Mouse (Mus musculus) forebrain, embryonic 13.5 days (tissue): ENCODE data around the gene Col4a6. TPM values are rescaled to one million over a fixed set of nuclear protein-coding genes. Genes with fewer than 3 reads are reported as not detected.

Source experiments
- ATAC-seq: fragments of 200-750 bp; cut with Nextera tagmentation; 2 replicates; pipeline ENCODE4 v1.8.0; 2017
- H3K27ac ChIP-seq: fragments of 300-500 bp; sonication (generic); 2 replicates; pipeline ENCODE4 v1.5.1; 2015; ENCODE audit warnings: inconsistent platforms, mild to moderate bottlenecking, moderate library complexity
- H3K27me3 ChIP-seq: fragments of 300-500 bp; sonication (generic); 2 replicates; pipeline ENCODE4 v1.6.1; 2015; ENCODE audit warnings: mild to moderate bottlenecking, inconsistent platforms
- H3K36me3 ChIP-seq: fragments of 300-500 bp; sonication (generic); 2 replicates; pipeline ENCODE4 v1.6.1; 2015; ENCODE audit warnings: mild to moderate bottlenecking, inconsistent platforms; ENCODE audit not compliant: poor library complexity, severe bottlenecking
- H3K4me1 ChIP-seq: fragments of 300-500 bp; sonication (generic); 2 replicates; pipeline ENCODE4 v1.6.1; 2015; ENCODE audit warnings: inconsistent platforms
- H3K4me2 ChIP-seq: fragments of 300-500 bp; sonication (generic); 2 replicates; pipeline ENCODE4 v1.6.1; 2015; ENCODE audit warnings: inconsistent platforms, mild to moderate bottlenecking, moderate library complexity
- H3K4me3 ChIP-seq: fragments of 300-500 bp; sonication (generic); 2 replicates; pipeline ENCODE4 v1.5.1; 2015; ENCODE audit warnings: mild to moderate bottlenecking, inconsistent platforms
- H3K9ac ChIP-seq: fragments of 300-500 bp; sonication (generic); 2 replicates; pipeline ENCODE4 v1.6.1; 2015; ENCODE audit warnings: mild to moderate bottlenecking, inconsistent platforms
- H3K9me3 ChIP-seq: fragments of 300-500 bp; sonication (generic); replicated peaks from 2 replicates; pipeline ENCODE4 v1.6.1; 2016; ENCODE audit warnings: inconsistent platforms
- WGBS: fragments of 180-500 bp; shearing (Covaris S2); methylation state at CpG from one replicate; pipeline ENCODE4 v1.1.7; 2015; 5-methylcytosine and 5-hydroxymethylcytosine counted together
- polyA plus RNA-seq: library from polyadenylated mRNA; unstranded; fragments of >200 nt; fragmentation: Nextera tagmentation; extraction: Ambion mirVana; gene quantifications from 2 replicates; pipeline ENCODE4 v1.2.1, GENCODE M21; 2015

Gene Col4a6
- polyA plus RNA-seq, 1 experiment from 2014 or later: 0.92 TPM

GRCm38 (mm10) chrX:141236564-141237333, 237.1 kb downstream of the Col4a6 start:
- Histone ChIP-seq H3K4me1 (no peaks in the 10 kb centered on the region), H3K9me3 (no peaks in the 10 kb centered on the region), H3K4me2 (no peak overlapping the region), H3K36me3 (no peaks in the 10 kb centered on the region), H3K27me3 (0 out of 2 replicates have a peak, but pooled peaks cover 2% of the 10 kb centered on the region), H3K27ac (no peak overlapping the region), H3K4me3 (no peak overlapping the region), H3K9ac (no peak overlapping the region)
- 0 out of 2 replicates have a peak, but pooled peaks have one; percentile 30 for ATAC-seq
- 69% methylated on average over 2 of the region's 2 CpGs for WGBS

DNA sequence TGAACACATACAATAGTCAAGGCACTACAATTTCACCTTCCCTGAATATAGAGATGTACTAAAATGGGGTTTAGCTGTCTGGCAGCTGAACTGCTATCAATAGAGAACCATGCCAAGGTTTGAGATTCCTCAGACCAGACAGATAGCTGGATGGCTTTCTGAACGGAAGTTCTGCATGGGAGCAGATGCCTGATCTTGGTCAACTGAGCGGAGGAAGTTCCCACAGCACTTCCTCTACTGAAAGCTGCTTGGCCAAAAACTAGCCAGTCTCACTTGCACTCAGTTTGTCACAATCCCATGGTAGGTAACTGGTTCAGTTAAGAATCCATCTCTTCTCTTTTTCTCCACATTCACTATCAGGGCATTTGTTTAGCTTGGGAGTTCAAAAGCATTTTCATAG, 245.7 kb downstream of the Col4a6 start:
- Histone ChIP-seq H3K4me1 (no peaks in the 10 kb centered on the region), H3K27ac (no peak overlapping the region), H3K4me2 (no peak overlapping the region), H3K27me3 (peaks cover 15% of the 10 kb centered on the region; the same call in 1 of the 2 replicates), H3K36me3 (no peaks in the 10 kb centered on the region), H3K4me3 (no peak overlapping the region), H3K9me3 (no peaks in the 10 kb centered on the region), H3K9ac (no peak overlapping the region)
- no peak for ATAC-seq
- WGBS: 96% methylated on average over 2 of the region's 2 CpGs

DNA sequence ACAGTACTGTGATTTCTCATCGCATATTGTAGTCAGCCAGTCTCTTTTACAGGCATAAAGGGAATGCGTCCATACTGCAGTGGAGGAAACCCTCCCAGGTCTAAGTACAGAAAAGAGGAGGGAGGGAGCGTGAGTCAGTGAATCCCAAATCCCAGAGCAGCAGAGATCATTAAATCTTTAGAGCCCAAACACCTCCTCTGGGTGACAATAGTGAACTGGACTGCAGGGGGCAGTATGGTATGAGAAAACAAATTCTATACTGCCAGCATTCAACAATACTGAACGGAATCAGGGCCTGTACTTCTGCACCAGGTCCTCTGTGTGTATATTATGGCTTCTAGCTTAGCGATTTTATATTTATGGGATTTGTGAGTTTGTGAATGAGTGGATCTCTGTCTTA, 261.1 kb downstream of the Col4a6 start:
- 24% methylated on average over 5 of the region's 5 CpGs for WGBS
- no peak overlapping the region for H3K9ac ChIP-seq
- H3K4me3 ChIP-seq: no peak overlapping the region
- no peaks in the 10 kb centered on the region for H3K4me1 ChIP-seq
- no peaks in the 10 kb centered on the region for H3K36me3 ChIP-seq
- peak; percentile 69; the same call in 1 of the 2 replicates for ATAC-seq
- H3K4me2 ChIP-seq: no peak overlapping the region
- H3K9me3 ChIP-seq: no peaks in the 10 kb centered on the region
- H3K27me3 ChIP-seq: peaks cover 18% of the 10 kb centered on the region; the same call in 1 of the 2 replicates
- no peak overlapping the region for H3K27ac ChIP-seq

GRCm38 (mm10) chrX:141198993-141199392, 274.9 kb downstream of the Col4a6 start:
- no peak overlapping the region for H3K4me2 ChIP-seq
- 77% methylated on average over 3 of the region's 3 CpGs for WGBS
- H3K27ac ChIP-seq: no peak overlapping the region
- no peaks in the 10 kb centered on the region for H3K4me1 ChIP-seq
- H3K9me3 ChIP-seq: no peaks in the 10 kb centered on the region
- no peaks in the 10 kb centered on the region for H3K36me3 ChIP-seq
- peaks cover 26% of the 10 kb centered on the region; the same call in 1 of the 2 replicates for H3K27me3 ChIP-seq
- H3K4me3 ChIP-seq: no peak overlapping the region
- no peak for ATAC-seq
- no peak overlapping the region for H3K9ac ChIP-seq

GRCm38 (mm10) chrX:141195036-141195435, 278.8 kb downstream of the Col4a6 start:
- H3K9me3 ChIP-seq: no peaks in the 10 kb centered on the region
- H3K4me1 ChIP-seq: no peaks in the 10 kb centered on the region
- no peak overlapping the region for H3K27ac ChIP-seq
- H3K9ac ChIP-seq: no peak overlapping the region
- no peaks in the 10 kb centered on the region for H3K36me3 ChIP-seq
- no peak overlapping the region for H3K4me2 ChIP-seq
- H3K4me3 ChIP-seq: no peak overlapping the region
- no peak for ATAC-seq
- peaks cover 50% of the 10 kb centered on the region for H3K27me3 ChIP-seq

- no peak overlapping the region for H3K9ac ChIP-seq
- H3K9me3 ChIP-seq: no peaks in the 10 kb centered on the region
- no peaks in the 10 kb centered on the region for H3K4me1 ChIP-seq
- H3K27ac ChIP-seq: no peak overlapping the region
- WGBS: 32% methylated on average over 7 of the region's 7 CpGs
- ATAC-seq: no peak
- H3K36me3 ChIP-seq: no peaks in the 10 kb centered on the region
- no peak overlapping the region for H3K4me2 ChIP-seq
- H3K27me3 ChIP-seq: peaks cover 11% of the 10 kb centered on the region
- no peak overlapping the region for H3K4me3 ChIP-seq
Observed at GRCm38 (mm10) chrX:141175353-141175752, 298.5 kb downstream of the Col4a6 start.

- ATAC-seq: no peak
- H3K27me3 ChIP-seq: peaks cover 11% of the 10 kb centered on the region; the same call in 1 of the 2 replicates
Observed at GRCm38 (mm10) chrX:141165067-141165466, 308.8 kb downstream of the Col4a6 start.

GRCm38 (mm10) chrX:141160371-141160770, 313.5 kb downstream of the Col4a6 start:
- Histone ChIP-seq H3K9me3 (no peaks in the 10 kb centered on the region), H3K4me2 (no peak overlapping the region), H3K4me3 (no peak overlapping the region), H3K36me3 (no peaks in the 10 kb centered on the region), H3K27ac (no peak overlapping the region), H3K27me3 (peaks cover 6% of the 10 kb centered on the region; the same call in 1 of the 2 replicates), H3K4me1 (no peaks in the 10 kb centered on the region), H3K9ac (no peak overlapping the region)
- 80% methylated on average over 3 of the region's 3 CpGs for WGBS
- no peak for ATAC-seq

More at GRCm38 (mm10) chrX:141165067-141165466, 308.8 kb downstream of the Col4a6 start:
- H3K9ac ChIP-seq: no peak overlapping the region
- H3K4me2 ChIP-seq: no peak overlapping the region
- no peak overlapping the region for H3K27ac ChIP-seq
- 88% methylated on average over 4 of the region's 4 CpGs for WGBS
- no peak overlapping the region for H3K4me3 ChIP-seq
- no peaks in the 10 kb centered on the region for H3K36me3 ChIP-seq
- no peaks in the 10 kb centered on the region for H3K9me3 ChIP-seq
- no peaks in the 10 kb centered on the region for H3K4me1 ChIP-seq

DNA sequence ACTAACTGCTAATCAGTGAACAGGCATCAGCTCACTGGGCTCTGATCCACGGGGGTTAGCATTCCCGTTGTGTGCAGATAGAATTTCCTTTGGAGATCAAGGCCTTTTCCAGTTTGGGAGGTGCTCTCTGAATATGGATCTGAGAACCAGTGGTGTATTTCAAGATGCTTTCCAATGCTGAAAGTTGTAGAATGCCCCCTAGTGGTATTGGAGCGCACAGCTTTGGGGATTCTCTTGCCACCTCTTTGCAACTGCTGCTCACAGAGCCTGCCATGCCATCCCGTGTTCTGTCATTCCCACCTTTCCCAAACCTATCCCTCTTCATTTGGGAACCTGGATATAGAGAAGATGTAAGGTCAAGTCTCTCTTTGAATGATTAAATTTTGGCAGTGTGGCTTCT, 315.7 kb downstream of the Col4a6 start:
- no peaks in the 10 kb centered on the region for H3K36me3 ChIP-seq
- H3K4me3 ChIP-seq: no peak overlapping the region
- no peaks in the 10 kb centered on the region for H3K9me3 ChIP-seq
- H3K27ac ChIP-seq: no peak overlapping the region
- H3K9ac ChIP-seq: no peak overlapping the region
- no peak overlapping the region for H3K4me2 ChIP-seq
- peaks cover 3% of the 10 kb centered on the region; the same call in 1 of the 2 replicates for H3K27me3 ChIP-seq
- no peaks in the 10 kb centered on the region for H3K4me1 ChIP-seq
- 45% methylated on average over 4 of the region's 4 CpGs for WGBS
- no peak for ATAC-seq

GRCm38 (mm10) chrX:141157626-141158025, 316.2 kb downstream of the Col4a6 start:
- no peaks in the 10 kb centered on the region for H3K9me3 ChIP-seq
- no peaks in the 10 kb centered on the region for H3K4me1 ChIP-seq
- H3K36me3 ChIP-seq: no peaks in the 10 kb centered on the region
- no peak overlapping the region for H3K27ac ChIP-seq
- no peak for ATAC-seq
- H3K4me3 ChIP-seq: no peak overlapping the region
- H3K4me2 ChIP-seq: no peak overlapping the region
- WGBS: 63% methylated on average over 4 of the region's 4 CpGs
- no peak overlapping the region for H3K9ac ChIP-seq
- peaks cover 6% of the 10 kb centered on the region; the same call in 1 of the 2 replicates for H3K27me3 ChIP-seq

DNA sequence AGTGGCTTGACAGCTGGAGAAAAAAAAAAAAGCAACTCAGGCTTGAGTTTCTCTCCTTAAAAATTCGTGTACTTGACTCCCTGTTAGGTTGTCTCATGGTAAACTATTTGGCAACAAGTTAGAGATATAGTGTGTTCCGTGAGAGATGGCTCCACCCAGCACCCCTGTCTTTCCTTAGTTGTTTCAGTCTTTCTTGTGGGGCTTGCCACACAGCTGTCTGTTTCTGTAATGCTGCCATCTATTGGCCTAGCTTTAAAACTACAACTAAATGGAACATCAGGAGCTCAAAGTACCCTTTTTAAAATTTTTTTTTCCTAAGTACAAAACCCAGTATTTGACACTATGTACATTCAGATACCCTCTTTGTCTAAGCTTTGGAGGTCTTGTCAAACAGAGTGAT, 317.2 kb downstream of the Col4a6 start:
- no peak for ATAC-seq
- H3K27ac ChIP-seq: no peak overlapping the region
- no peaks in the 10 kb centered on the region for H3K9me3 ChIP-seq
- no peak overlapping the region for H3K4me2 ChIP-seq
- no peaks in the 10 kb centered on the region for H3K4me1 ChIP-seq
- 17% methylated on average over 2 of the region's 2 CpGs for WGBS
- H3K9ac ChIP-seq: no peak overlapping the region
- no peak overlapping the region for H3K4me3 ChIP-seq
- H3K36me3 ChIP-seq: no peaks in the 10 kb centered on the region
- H3K27me3 ChIP-seq: peaks cover 6% of the 10 kb centered on the region; the same call in 1 of the 2 replicates

GRCm38 (mm10) chrX:141151182-141151581, 322.7 kb downstream of the Col4a6 start:
- H3K27ac ChIP-seq: no peak overlapping the region
- no peaks in the 10 kb centered on the region for H3K4me1 ChIP-seq
- H3K9me3 ChIP-seq: no peaks in the 10 kb centered on the region
- H3K9ac ChIP-seq: no peak overlapping the region
- peak; percentile 48; the same call in 1 of the 2 replicates for ATAC-seq
- no peak overlapping the region for H3K4me2 ChIP-seq
- H3K4me3 ChIP-seq: no peak overlapping the region
- peaks cover 3% of the 10 kb centered on the region; the same call in 1 of the 2 replicates for H3K27me3 ChIP-seq
- H3K36me3 ChIP-seq: no peaks in the 10 kb centered on the region
